30 mouse cellular contexts compared by ENCODE assay signal in the genomic region with DNA sequence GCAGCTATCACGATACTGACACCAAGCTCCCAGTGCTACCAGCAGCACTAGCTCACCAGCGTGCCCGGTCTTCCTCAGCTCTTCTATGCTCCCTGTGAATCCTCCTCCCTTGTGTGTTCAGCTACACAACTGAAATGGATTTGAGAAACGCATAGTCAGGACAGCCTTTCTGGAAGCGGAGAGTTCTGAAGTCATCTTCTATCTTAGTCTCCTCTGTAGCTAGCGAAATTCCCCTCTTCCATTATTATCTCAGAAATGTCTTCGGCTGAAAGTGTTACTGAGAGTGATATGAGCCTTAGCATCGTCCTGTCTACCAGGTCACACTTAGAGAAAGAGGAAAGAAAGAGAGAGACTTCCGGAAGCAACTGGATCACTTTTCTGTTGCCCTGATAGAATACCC. TPM values are rescaled to one million over a fixed set of nuclear protein-coding genes. Genes with fewer than 3 reads are reported as not detected.
DNase-seq lines count a peak whose midpoint lies in the region; ATAC-seq and TF ChIP-seq lines count a peak whose summit lies in the region.
"Had no signal": no experiment of that assay in that cellular context is flagged by ENCODE, and none has a peak within 500 bp of the region (broad histone marks: within the 10 kb centered on the region; RNA-seq: fewer than 3 reads in every experiment).

No protein-coding gene starts in this region.

- TF ChIP-seq EP300 in heart, adult 2 months (IDR thresholded peaks at IDR 0.05; ENCODE audit: insufficient read depth, low read depth, low read length): no peak

- H3K27me3 ChIP-seq in embryonic facial prominence, embryonic 13.5 days: no peaks in the 10 kb centered on the region
- H3K27me3 ChIP-seq in embryonic facial prominence, embryonic 10.5 days (replicated peaks; ENCODE audit: low read depth, poor library complexity, severe bottlenecking): no peaks in the 10 kb centered on the region
- no peaks in the 10 kb centered on the region for H3K27me3 ChIP-seq in heart, embryonic 10.5 days (ENCODE audit: insufficient read depth, poor library complexity, severe bottlenecking)
- H3K27me3 ChIP-seq in heart, embryonic 15.5 days: no peaks in the 10 kb centered on the region
- H3K27me3 ChIP-seq in heart, adult 2 months (ENCODE audit: control insufficient read depth, insufficient read depth, low read length): no peaks in the 10 kb centered on the region
- H3K27me3 ChIP-seq in lung, embryonic 16.5 days (ENCODE audit: control insufficient read depth, insufficient read depth, low read depth, low read length): no peaks in the 10 kb centered on the region; the same call in 1 of the 2 replicates
- H3K27me3 ChIP-seq: stomach, embryonic 15.5 days had no signal

- H3K36me3 ChIP-seq in embryonic facial prominence, embryonic 13.5 days: no peaks in the 10 kb centered on the region
- no peaks in the 10 kb centered on the region for H3K36me3 ChIP-seq in embryonic facial prominence, embryonic 10.5 days (replicated peaks)
- H3K36me3 ChIP-seq in heart, embryonic 10.5 days: no peaks in the 10 kb centered on the region
- no peaks in the 10 kb centered on the region for H3K36me3 ChIP-seq in heart, embryonic 15.5 days
- H3K36me3 ChIP-seq in heart, adult 2 months (ENCODE audit: control insufficient read depth, insufficient read depth, low read length): no peaks in the 10 kb centered on the region
- no peaks in the 10 kb centered on the region for H3K36me3 ChIP-seq in lung, embryonic 16.5 days (ENCODE audit: control insufficient read depth, insufficient read depth, low read length)
- H3K36me3 ChIP-seq: stomach, embryonic 15.5 days had no signal

- no peaks in the 10 kb centered on the region for H3K9me3 ChIP-seq in embryonic facial prominence, embryonic 13.5 days
- no peaks in the 10 kb centered on the region for H3K9me3 ChIP-seq in embryonic facial prominence, embryonic 10.5 days
- no peaks in the 10 kb centered on the region for H3K9me3 ChIP-seq in heart, embryonic 10.5 days
- no peaks in the 10 kb centered on the region for H3K9me3 ChIP-seq in heart, embryonic 15.5 days (replicated peaks)
- H3K9me3 ChIP-seq in lung, embryonic 16.5 days (ENCODE audit: control insufficient read depth, low read length): no peaks in the 10 kb centered on the region
- H3K9me3 ChIP-seq: stomach, embryonic 15.5 days had no signal

- ATAC-seq in embryonic facial prominence, embryonic 13.5 days (ENCODE audit: insufficient number of reproducible peaks, insufficient read depth, low FRiP score, low TSS enrichment, low read depth): no peak
- ATAC-seq in heart, embryonic 15.5 days (replicated peaks; ENCODE audit: insufficient number of reproducible peaks, insufficient read depth, low FRiP score, low read depth): peak; percentile 21; the same call in 1 of the 2 replicates
- peak; percentile 34; the same call in 1 of the 2 replicates for ATAC-seq in lung, embryonic 16.5 days (ENCODE audit: low read depth)
- ATAC-seq: activated CD4-positive, CD25-positive, alpha-beta regulatory T cell, adult 4 months; intestine, postnatal 0 days; midbrain, embryonic 16.5 days had no signal

- H3K79me2 ChIP-seq in heart, adult 2 months (replicated peaks; ENCODE audit: control insufficient read depth, insufficient read depth, low read length): no peaks in the 10 kb centered on the region

- 82% methylated on average over 9 of the region's 9 CpGs for WGBS in embryonic facial prominence, embryonic 13.5 days
- 85% methylated on average over 9 of the region's 9 CpGs for WGBS in embryonic facial prominence, embryonic 10.5 days
- WGBS in heart, embryonic 10.5 days: 26% methylated on average over 9 of the region's 9 CpGs
- 20% methylated on average over 9 of the region's 9 CpGs for WGBS in heart, embryonic 15.5 days
- 27% methylated on average over 9 of the region's 9 CpGs for WGBS in heart, adult 2 months
- 36% methylated on average over 9 of the region's 9 CpGs for WGBS in lung, embryonic 16.5 days

- H3K27ac ChIP-seq in embryonic facial prominence, embryonic 13.5 days: peak overlapping the region; percentile 60; the same call in 1 of the 2 replicates
- no peak overlapping the region for H3K27ac ChIP-seq in embryonic facial prominence, embryonic 10.5 days (replicated peaks)
- peak overlapping the region; percentile 89 for H3K27ac ChIP-seq in heart, embryonic 10.5 days
- H3K27ac ChIP-seq in heart, embryonic 15.5 days: peak overlapping the region; percentile 61
- no peak overlapping the region for H3K27ac ChIP-seq in heart, adult 2 months
- no peak overlapping the region for H3K27ac ChIP-seq in lung, embryonic 16.5 days (ENCODE audit: low read length)
- H3K27ac ChIP-seq: hindbrain, embryonic 14.5 days; liver, embryonic 14.5 days; stomach, embryonic 15.5 days had no signal

- peaks cover 47% of the 10 kb centered on the region for H3K4me1 ChIP-seq in embryonic facial prominence, embryonic 13.5 days
- peaks cover 40% of the 10 kb centered on the region for H3K4me1 ChIP-seq in embryonic facial prominence, embryonic 10.5 days
- H3K4me1 ChIP-seq in heart, embryonic 10.5 days: peaks cover 57% of the 10 kb centered on the region
- H3K4me1 ChIP-seq in heart, embryonic 15.5 days (replicated peaks): peaks cover 32% of the 10 kb centered on the region
- H3K4me1 ChIP-seq in heart, adult 2 months (ENCODE audit: control insufficient read depth, insufficient read depth, low read length): no peaks in the 10 kb centered on the region
- H3K4me1 ChIP-seq in lung, embryonic 16.5 days (replicated peaks; ENCODE audit: control insufficient read depth, insufficient read depth, low read length): peaks cover 22% of the 10 kb centered on the region

- no peak for TF ChIP-seq CTCF in heart, adult 2 months (IDR thresholded peaks at IDR 0.05)

- no peak for DNase-seq in embryonic facial prominence, embryonic 10.5 days (ENCODE audit: low spot score)
- DNase-seq in heart, embryonic 10.5 days (ENCODE audit: low spot score): no peak
- no peak for DNase-seq in heart, postnatal 36 days
- no peak for DNase-seq in heart, adult 2 months
- DNase-seq in lung, postnatal 4 days: no peak
- DNase-seq: adrenal gland, adult 2 months; adrenal gland, postnatal 36 days; cerebellum, adult 18-20 months; cerebellum, postnatal 14 days; gastrocnemius, postnatal 25 days; kidney, adult 9 months; kidney, postnatal 10 days; layer of hippocampus, postnatal 36 days; left cerebral cortex, postnatal 4 days; liver; lung, postnatal 14 days; right cerebral cortex, postnatal 25 days had no signal

- intact Hi-C loops in heart, postnatal 36 days (cut with DNase I): no loop called here
- intact Hi-C loops in heart, adult 2 months (cut with DNase I): no loop called here

- H3K4me2 ChIP-seq in embryonic facial prominence, embryonic 13.5 days: no peak overlapping the region
- peak overlapping the region; percentile 44 for H3K4me2 ChIP-seq in heart, embryonic 15.5 days
- H3K4me2 ChIP-seq in lung, embryonic 16.5 days (ENCODE audit: low read depth, low read length): no peak overlapping the region
- H3K4me2 ChIP-seq: hindbrain, embryonic 14.5 days; midbrain, embryonic 11.5 days; stomach, embryonic 15.5 days had no signal

- no peak overlapping the region for H3K9ac ChIP-seq in embryonic facial prominence, embryonic 13.5 days
- no peak overlapping the region for H3K9ac ChIP-seq in heart, embryonic 15.5 days
- H3K9ac ChIP-seq in heart, adult 2 months (ENCODE audit: low read depth, low read length): no peak overlapping the region
- 0 out of 2 replicates have a peak overlapping the region, but pooled peaks have one; percentile 18 for H3K9ac ChIP-seq in lung, embryonic 16.5 days (ENCODE audit: low read length)
- H3K9ac ChIP-seq: hindbrain, embryonic 14.5 days; liver, embryonic 14.5 days; stomach, embryonic 15.5 days had no signal

- no peak for TF ChIP-seq POLR2A in heart, adult 2 months (IDR thresholded peaks at IDR 0.05; ENCODE audit: insufficient read depth, low read depth, low read length)

- H3K4me3 ChIP-seq in embryonic facial prominence, embryonic 13.5 days: no peak overlapping the region
- no peak overlapping the region for H3K4me3 ChIP-seq in embryonic facial prominence, embryonic 10.5 days
- H3K4me3 ChIP-seq in heart, embryonic 10.5 days: peak overlapping the region; percentile 37
- H3K4me3 ChIP-seq in heart, embryonic 15.5 days: peak overlapping the region; percentile 24
- H3K4me3 ChIP-seq in heart, adult 2 months: no peak overlapping the region
- no peak overlapping the region for H3K4me3 ChIP-seq in lung, embryonic 16.5 days (ENCODE audit: low read length)
- H3K4me3 ChIP-seq: stomach, embryonic 15.5 days had no signal

RNA-seq across cellular contexts. Expression of gene Hunk, which starts 26.5 kb away (rescaled TPM):
- polyA plus RNA-seq in embryonic facial prominence, embryonic 13.5 days (2015; fragmentation: Nextera tagmentation; extraction: Ambion mirVana): 18.7 and 19.0 TPM in 2 replicates
- polyA plus RNA-seq in embryonic facial prominence, embryonic 10.5 days (2016; fragmentation: Nextera tagmentation; extraction: Ambion mirVana): 16.5 and 17.2 TPM in 2 replicates
- 20.0 and 22.8 TPM in 2 replicates for polyA plus RNA-seq in heart, embryonic 10.5 days (2016; fragmentation: Nextera tagmentation; extraction: Ambion mirVana)
- total RNA-seq in heart, postnatal 36 days (2021): under 1 TPM; 0.57 to 0.67 TPM
- 7.2 and 9.8 TPM in 2 replicates for polyA plus RNA-seq in heart, embryonic 15.5 days (2015; fragmentation: Nextera tagmentation; extraction: Ambion mirVana)
- total RNA-seq in heart, adult 2 months (2021): under 1 TPM; 0.44 to 0.59 TPM
- polyA plus RNA-seq in heart, adult 2 months (2012; rRNA removed): 0.53 and 0.59 TPM in 2 replicates
- 16.2 and 16.5 TPM in 2 replicates for polyA plus RNA-seq in lung, embryonic 16.5 days (2015; fragmentation: Nextera tagmentation; extraction: Ambion mirVana)
- total RNA-seq: CH12.LX; hematopoietic stem cell, adult 5-6 weeks; megakaryocyte, adult 5-6 weeks had no signal

Comparison
In these comparisons a context has a peak if more than half of its experiments do, and no peak if none do; other contexts are left out.
1. H3K27ac ChIP-seq: peak in embryonic facial prominence, embryonic 13.5 days (single experiment), heart, embryonic 10.5 days (single experiment) and heart, embryonic 15.5 days (single experiment); none in embryonic facial prominence, embryonic 10.5 days (single experiment), heart, adult 2 months (single experiment) and lung, embryonic 16.5 days (single experiment).
2. H3K4me3 ChIP-seq: peak in heart, embryonic 10.5 days (single experiment) and heart, embryonic 15.5 days (single experiment); none in embryonic facial prominence, embryonic 13.5 days (single experiment), embryonic facial prominence, embryonic 10.5 days (single experiment), heart, adult 2 months (single experiment) and lung, embryonic 16.5 days (single experiment).